Mouse (Mus musculus) lung, embryonic 14.5 days (tissue): ENCODE measurements around the gene Pias4. TPM values are rescaled to one million over a fixed set of nuclear protein-coding genes. Genes with fewer than 3 reads are reported as not detected.

Experiments
- ATAC-seq: fragments of 200-750 bp; cut with Nextera tagmentation; 2 replicates; pipeline ENCODE4 v1.8.0; 2017; ENCODE audit warnings: mild to moderate bottlenecking, moderate TSS enrichment, moderate library complexity; ENCODE audit not compliant: insufficient read depth
- DNase-seq: peaks from one replicate; pipeline ENCODE4 v3.0.0-alpha.2; 2015
- H3K27ac ChIP-seq: fragments of 300-500 bp; sonication (generic); 2 replicates; pipeline ENCODE4 v1.5.1; 2014; ENCODE audit warnings: low read depth, mild to moderate bottlenecking, moderate library complexity
- H3K27me3 ChIP-seq: fragments of 300-500 bp; sonication (generic); 2 replicates; pipeline ENCODE4 v1.6.1; 2014; ENCODE audit warnings: low read length, control low read depth; ENCODE audit not compliant: insufficient read depth
- H3K36me3 ChIP-seq: fragments of 300-500 bp; sonication (generic); 2 replicates; pipeline ENCODE4 v1.6.1; 2014; ENCODE audit warnings: control low read depth; ENCODE audit not compliant: insufficient read depth
- H3K4me1 ChIP-seq: fragments of 300-500 bp; sonication (generic); 2 replicates; pipeline ENCODE4 v1.6.1; 2014; ENCODE audit warnings: antibody characterized with exemption, control low read depth; ENCODE audit not compliant: insufficient read depth
- H3K4me2 ChIP-seq: fragments of 300-500 bp; sonication (generic); 2 replicates; pipeline ENCODE4 v1.6.1; 2014; ENCODE audit warnings: mild to moderate bottlenecking
- H3K4me3 ChIP-seq: fragments of 300-500 bp; sonication (generic); 2 replicates; pipeline ENCODE4 v1.5.1; 2014; ENCODE audit warnings: low read depth, low read length
- H3K9ac ChIP-seq: fragments of 300-500 bp; sonication (generic); 2 replicates; pipeline ENCODE4 v1.6.1; 2014
- H3K9me3 ChIP-seq: fragments of 300-500 bp; sonication (generic); 2 replicates; pipeline ENCODE4 v1.6.1; 2016; ENCODE audit warnings: low read depth, low read length, control low read depth
- CTCF ChIP-seq: IDR thresholded peaks from 2 replicates; pipeline ENCODE4 v1.5.1; 2016; ENCODE audit warnings: antibody characterized with exemption, low read depth
- whole genome bisulfite sequencing: fragments of 180-500 bp; shearing (Covaris S2); extraction: QIAGEN DNeasy Blood & Tissue Kit; methylation state at CpG from one replicate; pipeline ENCODE4 v1.1.7; 2014; 5-methylcytosine and 5-hydroxymethylcytosine counted together
- polyA plus RNA-seq: library from polyadenylated mRNA; unstranded; fragments of >200 nt; fragmentation: Nextera tagmentation; extraction: Ambion mirVana; gene quantifications from 2 replicates; pipeline ENCODE4 v1.2.1, GENCODE M21; 2014

Gene Pias4
- polyA plus RNA-seq, 1 experiment from 2014 or later, result 47.9 TPM

DNA sequence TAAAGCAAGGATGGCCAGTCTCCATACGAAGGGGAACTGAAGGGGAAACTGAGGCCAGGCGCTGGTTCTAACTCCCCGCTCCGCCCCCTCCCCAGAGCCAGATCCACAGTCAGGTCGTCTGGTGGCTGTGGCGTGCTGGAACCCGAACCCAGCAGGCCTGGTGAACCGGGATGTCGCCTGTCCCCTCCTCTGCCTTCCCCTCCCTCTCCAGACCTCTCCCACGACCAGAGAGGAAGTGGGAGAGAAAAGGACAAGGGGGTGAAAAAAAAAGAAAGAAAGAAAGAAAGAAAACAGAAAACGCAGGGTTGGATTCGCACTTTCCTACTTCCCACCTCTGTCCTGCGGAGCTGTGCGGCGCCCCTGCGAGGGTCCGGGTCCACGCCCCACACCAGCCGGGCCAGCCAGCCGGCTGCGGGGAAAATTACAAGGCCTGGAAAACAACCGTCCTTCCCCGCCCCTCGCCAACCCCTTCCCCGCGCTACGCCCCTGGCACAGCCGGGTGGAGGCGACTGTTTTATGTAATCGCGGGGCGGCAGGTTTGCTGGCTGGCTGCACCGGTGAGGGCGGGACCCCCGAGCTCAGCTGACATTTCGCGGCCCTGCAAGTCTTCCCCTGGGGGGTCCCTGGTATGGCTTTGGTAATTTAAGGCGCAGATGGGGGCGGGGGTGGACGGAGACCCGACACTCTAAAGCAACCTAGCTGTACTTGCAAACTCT lies 32.6 kb downstream of the Pias4 start, which contains the start of gene Zbtb7a:
Gene Zbtb7a, plus strand, starts transcription at position 255 of the 716 bp plus-strand sequence.
- Histone ChIP-seq H3K9me3 (no peaks in the 10 kb centered on the region), H3K27me3 (peaks cover 27% of the 10 kb centered on the region), H3K4me2 (peak within 1 kb of the TSS; percentile 99), H3K4me1 (peaks cover 16% of the 10 kb centered on the region; the same call in 1 of the 2 replicates), H3K27ac (peak within 1 kb of the TSS; percentile 99), H3K36me3 (no peaks in the 10 kb centered on the region), H3K4me3 (peak within 1 kb of the TSS; percentile 94), H3K9ac (peak within 1 kb of the TSS; percentile 97)
- 2% methylated on average over 41 of the region's 41 CpGs for WGBS
- ATAC-seq (no peak), DNase-seq (no peak)
- TF ChIP-seq CTCF, result no peak

DNA sequence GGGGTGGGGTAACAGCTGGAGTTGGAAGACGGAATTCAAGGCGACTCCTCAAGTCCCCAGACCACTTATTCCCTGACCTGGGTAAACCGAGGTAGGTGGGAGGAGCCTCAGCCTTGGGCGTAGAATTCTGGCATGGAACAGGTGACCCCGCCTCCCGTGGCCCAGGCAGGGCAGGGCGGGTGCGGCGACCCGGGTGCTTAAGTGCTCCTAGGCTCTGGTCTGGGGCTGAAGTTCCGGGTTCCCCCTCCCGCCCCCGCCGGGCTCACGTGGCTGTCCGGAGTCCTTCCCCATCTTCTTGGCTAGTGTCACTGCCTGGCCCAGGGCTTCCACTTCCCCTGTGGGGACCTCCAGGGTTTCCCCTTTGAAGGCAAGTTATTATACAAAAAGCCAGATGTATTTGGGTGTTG lies 33.5 kb downstream of the Pias4 start:
- 3% methylated on average over 16 of the region's 16 CpGs for WGBS
- Histone ChIP-seq H3K4me3 (peak overlapping the region; percentile 15), H3K27me3 (peaks cover 27% of the 10 kb centered on the region), H3K36me3 (no peaks in the 10 kb centered on the region), H3K9ac (no peak overlapping the region; the same call in 1 of the 2 replicates), H3K4me1 (0 out of 2 replicates have a peak, but pooled peaks cover 8% of the 10 kb centered on the region), H3K4me2 (peak overlapping the region; percentile 99), H3K9me3 (no peaks in the 10 kb centered on the region), H3K27ac (no peak overlapping the region)
- peak; percentile 40 for DNase-seq
- ATAC-seq, result no peak
- TF ChIP-seq CTCF, result no peak

DNA sequence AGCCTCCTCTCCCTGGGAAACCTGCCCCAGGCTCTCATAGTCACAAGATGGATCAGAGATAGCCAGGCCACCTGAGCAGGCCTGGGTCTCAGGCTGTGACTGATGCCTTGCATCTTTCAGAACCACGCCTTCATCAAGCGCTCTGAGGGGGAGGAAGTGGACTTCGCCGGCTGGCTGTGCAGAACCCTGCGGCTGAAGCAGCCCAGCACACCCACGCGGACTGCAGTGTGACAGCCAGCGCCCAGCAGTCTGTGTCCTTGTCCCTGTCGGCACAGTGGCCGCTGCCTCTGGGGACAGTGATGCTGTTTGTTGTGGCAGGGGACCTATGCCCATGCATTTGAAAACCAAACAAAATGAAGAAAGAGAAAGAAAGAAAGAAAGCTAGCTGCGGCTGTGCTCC lies 44.2 kb downstream of the Pias4 start:
- H3K4me2 ChIP-seq, result no peak overlapping the region
- 73% methylated on average over 11 of the region's 11 CpGs for WGBS
- H3K36me3 ChIP-seq, result peaks cover 62% of the 10 kb centered on the region
- ATAC-seq (no peak), DNase-seq (no peak)
- H3K27ac ChIP-seq, result no peak overlapping the region
- no peak for TF ChIP-seq CTCF
- H3K9ac ChIP-seq, result no peak overlapping the region
- no peaks in the 10 kb centered on the region; the same call in 1 of the 2 replicates for H3K4me1 ChIP-seq
- no peaks in the 10 kb centered on the region for H3K27me3 ChIP-seq
- H3K9me3 ChIP-seq, result no peaks in the 10 kb centered on the region
- no peak overlapping the region for H3K4me3 ChIP-seq

DNA sequence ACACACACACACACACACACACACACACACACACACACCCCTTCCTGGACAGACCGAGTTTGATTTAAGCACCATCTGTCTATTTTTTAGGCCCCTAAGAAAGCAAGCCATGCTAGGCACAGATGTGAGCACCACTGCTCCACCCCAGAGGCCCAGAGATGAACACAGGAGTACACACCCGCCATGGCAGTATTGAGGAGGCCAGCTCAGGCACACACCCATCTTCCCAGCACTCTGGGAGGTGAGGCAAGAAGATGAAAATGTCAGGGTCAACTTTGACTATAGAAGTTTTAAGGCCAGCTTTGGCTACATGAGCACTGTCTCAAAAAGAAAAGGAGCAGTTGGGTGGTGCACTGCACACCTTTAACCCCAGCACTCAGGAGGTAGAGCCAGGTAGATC lies 44.8 kb downstream of the Pias4 start:
- H3K9ac ChIP-seq, result no peak overlapping the region
- H3K27ac ChIP-seq, result no peak overlapping the region
- TF ChIP-seq CTCF, result no peak
- ATAC-seq, result no peak
- H3K36me3 ChIP-seq, result peaks cover 69% of the 10 kb centered on the region
- no peaks in the 10 kb centered on the region for H3K27me3 ChIP-seq
- 93% methylated on average over 2 of the region's 2 CpGs for WGBS
- H3K9me3 ChIP-seq, result no peaks in the 10 kb centered on the region
- no peak overlapping the region for H3K4me2 ChIP-seq
- DNase-seq, result no peak
- H3K4me1 ChIP-seq, result no peaks in the 10 kb centered on the region
- no peak overlapping the region for H3K4me3 ChIP-seq

DNA sequence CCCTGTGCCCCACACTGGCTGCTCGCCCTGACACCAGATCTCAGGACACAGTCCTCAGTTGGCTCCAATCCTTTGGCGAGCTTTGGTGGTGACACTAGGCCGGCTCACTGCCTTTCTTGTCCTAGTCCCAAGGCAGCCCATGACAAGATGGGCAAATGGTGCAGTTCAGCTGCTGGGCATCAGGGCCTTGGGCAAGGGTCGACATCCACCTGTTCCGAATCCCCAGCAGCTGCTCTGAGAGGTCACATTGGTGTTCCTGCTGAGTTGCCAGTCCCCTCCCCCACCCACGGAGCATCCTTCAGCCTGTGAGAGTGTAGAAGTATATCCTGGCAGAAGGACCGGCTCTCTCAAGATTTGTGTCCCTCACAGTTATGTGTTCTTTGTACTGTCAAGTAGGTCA lies 47.1 kb downstream of the Pias4 start:
- Histone ChIP-seq H3K27ac (no peak overlapping the region), H3K27me3 (no peaks in the 10 kb centered on the region), H3K4me1 (no peaks in the 10 kb centered on the region), H3K9me3 (no peaks in the 10 kb centered on the region), H3K4me3 (no peak overlapping the region), H3K36me3 (peaks cover 89% of the 10 kb centered on the region), H3K4me2 (no peak overlapping the region), H3K9ac (no peak overlapping the region)
- 77% methylated on average over 7 of the region's 7 CpGs for WGBS
- ATAC-seq (no peak), DNase-seq (no peak)
- no peak for TF ChIP-seq CTCF

DNA sequence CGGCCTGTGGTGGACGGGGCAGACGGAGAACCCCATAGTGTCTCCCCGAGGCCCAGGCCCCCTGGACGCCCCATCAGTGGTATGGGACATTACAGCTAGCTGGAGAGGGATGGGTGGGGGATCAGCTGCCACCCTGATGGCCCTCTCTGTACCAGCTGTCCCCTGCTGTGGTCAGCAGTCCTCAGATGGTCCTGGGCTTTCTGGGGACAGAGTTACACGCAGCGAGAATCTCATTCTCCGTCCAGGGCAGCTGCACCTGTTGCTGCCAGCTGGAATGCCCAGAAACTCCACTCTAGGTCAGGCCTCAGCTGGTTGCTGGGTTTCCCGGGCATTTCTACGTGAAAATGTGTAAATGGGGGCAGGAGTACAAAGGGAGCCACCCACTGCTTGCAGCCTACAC lies 48.1 kb downstream of the Pias4 start:
- TF ChIP-seq CTCF, result no peak
- Histone ChIP-seq H3K27me3 (no peaks in the 10 kb centered on the region), H3K4me1 (no peaks in the 10 kb centered on the region), H3K9ac (no peak overlapping the region), H3K4me2 (no peak overlapping the region), H3K36me3 (peaks cover 98% of the 10 kb centered on the region), H3K4me3 (no peak overlapping the region), H3K9me3 (no peaks in the 10 kb centered on the region), H3K27ac (no peak overlapping the region)
- 90% methylated on average over 10 of the region's 10 CpGs for WGBS
- DNase-seq, result no peak
- ATAC-seq, result no peak

DNA sequence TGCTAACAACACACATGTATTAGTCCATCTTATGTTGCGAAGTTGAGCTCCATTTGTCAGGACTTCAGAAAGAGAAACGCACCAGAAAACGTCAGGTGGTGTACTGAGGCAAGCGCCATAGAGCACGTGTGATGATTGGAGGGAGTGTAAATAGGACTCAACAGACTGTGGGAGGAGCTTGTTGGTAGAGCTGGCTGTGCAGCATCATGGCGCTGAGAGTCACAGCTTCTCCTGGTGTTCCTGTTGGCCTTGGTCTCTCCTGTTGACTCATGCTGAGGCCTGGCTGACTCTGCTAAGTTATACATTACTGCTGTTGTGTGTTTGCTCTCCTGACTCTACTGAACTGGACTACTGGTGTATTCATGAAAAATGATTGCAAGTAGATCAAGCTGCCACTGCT lies 54.8 kb downstream of the Pias4 start:
- Histone ChIP-seq H3K4me3 (no peak overlapping the region), H3K9me3 (no peaks in the 10 kb centered on the region), H3K4me2 (no peak overlapping the region), H3K27ac (no peak overlapping the region), H3K36me3 (peaks cover 93% of the 10 kb centered on the region), H3K9ac (no peak overlapping the region), H3K4me1 (no peaks in the 10 kb centered on the region), H3K27me3 (no peaks in the 10 kb centered on the region)
- WGBS, result 87% methylated on average over 6 of the region's 6 CpGs
- ATAC-seq (no peak), DNase-seq (no peak)
- TF ChIP-seq CTCF, result no peak
